Mouse (Mus musculus) embryonic facial prominence, embryonic 11.5 days (tissue): ENCODE measurements around the gene Nedd4. TPM values are rescaled to one million over a fixed set of nuclear protein-coding genes. Genes with fewer than 3 reads are reported as not detected.

Experiments used
- ATAC-seq: fragments of 200-750 bp; cut with Nextera tagmentation; replicated peaks from 2 replicates; pipeline ENCODE4 v1.8.0; 2017; ENCODE audit warnings: low read depth; ENCODE audit not compliant: insufficient number of reproducible peaks, low FRiP score, low TSS enrichment
- DNase-seq: peaks from one replicate; pipeline ENCODE4 v3.0.0-alpha.2; 2015; ENCODE audit warnings: low spot score
- H3K27ac ChIP-seq: fragments of 300-500 bp; sonication (generic); replicated peaks from 2 replicates; pipeline ENCODE4 v1.5.1; 2014; ENCODE audit warnings: mild to moderate bottlenecking, low read depth, low read length, control low read depth
- H3K27me3 ChIP-seq: fragments of 300-500 bp; sonication (generic); 2 replicates; pipeline ENCODE4 v1.6.1; 2014; ENCODE audit warnings: mild to moderate bottlenecking, low read length, moderate library complexity, mixed read lengths; ENCODE audit not compliant: control insufficient read depth, insufficient read depth
- H3K36me3 ChIP-seq: fragments of 300-500 bp; sonication (generic); replicated peaks from 2 replicates; pipeline ENCODE4 v1.6.1; 2014; ENCODE audit warnings: low read depth, mild to moderate bottlenecking, low read length, moderate library complexity, mixed read lengths; ENCODE audit not compliant: control insufficient read depth, insufficient read depth
- H3K4me1 ChIP-seq: fragments of 300-500 bp; sonication (generic); 2 replicates; pipeline ENCODE4 v1.6.1; 2014; ENCODE audit warnings: low read length, mixed read lengths; ENCODE audit not compliant: control insufficient read depth, insufficient read depth
- H3K4me2 ChIP-seq: fragments of 300-500 bp; sonication (generic); 2 replicates; pipeline ENCODE4 v1.6.1; 2014; ENCODE audit warnings: low read depth, mild to moderate bottlenecking, control low read depth, low read length, moderate library complexity
- H3K4me3 ChIP-seq: fragments of 300-500 bp; sonication (generic); 2 replicates; pipeline ENCODE4 v1.5.1; 2014; ENCODE audit warnings: low read depth, low read length, control low read depth
- H3K9ac ChIP-seq: fragments of 300-500 bp; sonication (generic); replicated peaks from 2 replicates; pipeline ENCODE4 v1.6.1; 2014; ENCODE audit warnings: mild to moderate bottlenecking, control low read depth, low read length
- H3K9me3 ChIP-seq: fragments of 300-500 bp; sonication (generic); replicated peaks from 2 replicates; pipeline ENCODE4 v1.6.1; 2016; ENCODE audit warnings: mild to moderate bottlenecking, low read length, inconsistent platforms, mixed read lengths; ENCODE audit not compliant: control insufficient read depth
- WGBS: fragments of 180-500 bp; shearing (Covaris S2); extraction: QIAGEN DNeasy Blood & Tissue Kit; methylation state at CpG from one replicate; pipeline ENCODE4 v1.1.7; 2014; 5-methylcytosine and 5-hydroxymethylcytosine counted together
- polyA plus RNA-seq: library from polyadenylated mRNA; unstranded; fragments of >200 nt; fragmentation: Nextera tagmentation; extraction: Ambion mirVana; gene quantifications from 2 replicates; pipeline ENCODE4 v1.2.1, GENCODE M21; 2014

The Nedd4 gene
- polyA plus RNA-seq: 825 and 859 TPM in 2 replicates

- Histone ChIP-seq H3K27ac (peak within 1 kb of the TSS; percentile 100), H3K36me3 (peaks cover 3% of the 10 kb centered on the region), H3K4me3 (peak within 1 kb of the TSS; percentile 99), H3K4me1 (no peaks in the 10 kb centered on the region), H3K9me3 (no peaks in the 10 kb centered on the region), H3K9ac (peak within 1 kb of the TSS; percentile 100), H3K27me3 (no peaks in the 10 kb centered on the region), H3K4me2 (peak within 1 kb of the TSS; percentile 67)
- ATAC-seq (peak; percentile 88), DNase-seq (peak; percentile 96)
- WGBS: under 1% methylated on average over 72 of the region's 83 CpGs
These were observed at the start of gene Nedd4 for GRCm38 (mm10) chr9:72661895-72662661. Gene Nedd4 (plus strand): TSS chr9:72662346.

GRCm38 (mm10) chr9:72613884-72614283 lies 48.3 kb upstream of the Nedd4 start:
- DNase-seq (no peak), ATAC-seq (no peak)
- no peaks in the 10 kb centered on the region for H3K4me1 ChIP-seq
- no peaks in the 10 kb centered on the region for H3K9me3 ChIP-seq
- no peak overlapping the region for H3K4me3 ChIP-seq
- H3K9ac ChIP-seq: no peak overlapping the region
- no peak overlapping the region for H3K4me2 ChIP-seq
- H3K27me3 ChIP-seq: no peaks in the 10 kb centered on the region
- WGBS: 90% methylated on average over 2 of the region's 2 CpGs
- H3K36me3 ChIP-seq: peaks cover 6% of the 10 kb centered on the region; the same call in 1 of the 2 replicates
- no peak overlapping the region for H3K27ac ChIP-seq

GRCm38 (mm10) chr9:72614786-72615480 lies 47.2 kb upstream of the Nedd4 start:
- WGBS: 78% methylated on average over 6 of the region's 6 CpGs
- no peaks in the 10 kb centered on the region for H3K27me3 ChIP-seq
- H3K4me3 ChIP-seq: no peak overlapping the region
- no peak for ATAC-seq
- H3K4me2 ChIP-seq: no peak overlapping the region
- no peaks in the 10 kb centered on the region for H3K9me3 ChIP-seq
- H3K9ac ChIP-seq: no peak overlapping the region
- H3K27ac ChIP-seq: no peak overlapping the region
- H3K36me3 ChIP-seq: peaks cover 6% of the 10 kb centered on the region; the same call in 1 of the 2 replicates
- H3K4me1 ChIP-seq: no peaks in the 10 kb centered on the region
- peak; percentile 39 for DNase-seq

- H3K27ac ChIP-seq: no peak overlapping the region
- H3K4me1 ChIP-seq: no peaks in the 10 kb centered on the region
- no peak overlapping the region for H3K4me2 ChIP-seq
- no peak for ATAC-seq
- H3K36me3 ChIP-seq: peaks cover 6% of the 10 kb centered on the region; the same call in 1 of the 2 replicates
- H3K27me3 ChIP-seq: no peaks in the 10 kb centered on the region
- H3K4me3 ChIP-seq: no peak overlapping the region
- 87% methylated on average over 3 of the region's 3 CpGs for whole genome bisulfite sequencing
- no peaks in the 10 kb centered on the region for H3K9me3 ChIP-seq
- no peak for DNase-seq
- no peak overlapping the region for H3K9ac ChIP-seq
These were observed 44.1 kb upstream of the Nedd4 start for GRCm38 (mm10) chr9:72618037-72618436.

DNA sequence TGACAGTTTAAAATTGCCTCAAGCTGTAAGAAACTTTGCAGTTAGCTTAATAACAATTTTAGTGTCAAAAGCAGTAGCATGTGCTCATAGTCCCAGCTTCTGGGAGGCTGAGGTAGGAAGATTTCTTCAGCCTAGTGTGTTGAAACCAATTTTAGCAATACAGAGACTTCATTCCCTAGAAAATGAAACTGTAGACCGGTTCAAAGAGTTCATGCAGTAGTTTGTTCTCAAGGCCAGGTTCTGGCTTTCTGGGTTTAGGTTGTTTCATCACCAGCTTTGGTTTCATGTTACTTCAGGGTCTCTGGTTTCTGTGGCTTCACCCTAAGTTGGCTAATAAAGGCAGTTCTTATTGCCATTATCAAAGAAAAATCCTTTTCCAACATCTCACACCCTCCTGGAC lies 38.5 kb upstream of the Nedd4 start:
- DNase-seq: no peak
- no peak overlapping the region for H3K27ac ChIP-seq
- H3K9me3 ChIP-seq: no peaks in the 10 kb centered on the region
- H3K9ac ChIP-seq: no peak overlapping the region
- no peak for ATAC-seq
- H3K4me1 ChIP-seq: no peaks in the 10 kb centered on the region
- H3K27me3 ChIP-seq: no peaks in the 10 kb centered on the region
- no peak overlapping the region for H3K4me2 ChIP-seq
- peaks cover 3% of the 10 kb centered on the region; the same call in 1 of the 2 replicates for H3K36me3 ChIP-seq
- H3K4me3 ChIP-seq: no peak overlapping the region
- 83% methylated on average over 1 of the region's 1 CpGs for WGBS

DNA sequence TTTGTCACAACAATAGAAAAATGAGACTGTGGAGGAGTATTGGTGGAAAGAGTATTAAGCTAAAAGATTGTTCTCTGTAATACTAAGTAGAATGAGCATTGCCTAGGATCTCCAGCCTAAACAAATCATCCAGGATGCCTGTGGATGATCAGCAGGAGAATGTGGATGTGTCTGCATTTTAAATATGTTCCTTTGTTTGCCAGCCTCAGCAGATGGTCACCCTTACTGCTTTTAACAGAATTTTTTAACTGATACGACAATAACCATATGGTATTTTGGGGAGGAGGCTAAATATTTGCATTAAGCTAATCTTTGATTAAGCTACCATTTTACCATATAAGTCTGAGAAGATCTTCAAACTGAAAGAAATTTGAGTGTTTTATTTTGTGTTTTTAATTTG lies 34.5 kb upstream of the Nedd4 start:
- no peaks in the 10 kb centered on the region for H3K4me1 ChIP-seq
- no peak overlapping the region for H3K4me3 ChIP-seq
- WGBS: 73% methylated on average over 1 of the region's 1 CpGs
- no peak overlapping the region for H3K27ac ChIP-seq
- H3K9me3 ChIP-seq: no peaks in the 10 kb centered on the region
- H3K9ac ChIP-seq: no peak overlapping the region
- H3K4me2 ChIP-seq: no peak overlapping the region
- ATAC-seq (no peak), DNase-seq (no peak)
- H3K27me3 ChIP-seq: no peaks in the 10 kb centered on the region
- no peaks in the 10 kb centered on the region for H3K36me3 ChIP-seq

GRCm38 (mm10) chr9:72628591-72628990 lies 33.6 kb upstream of the Nedd4 start:
- no peak for ATAC-seq
- no peaks in the 10 kb centered on the region for H3K4me1 ChIP-seq
- H3K27ac ChIP-seq: no peak overlapping the region
- no peak for DNase-seq
- no peaks in the 10 kb centered on the region for H3K36me3 ChIP-seq
- WGBS: 25% methylated on average over 2 of the region's 2 CpGs
- H3K4me2 ChIP-seq: no peak overlapping the region
- no peaks in the 10 kb centered on the region for H3K27me3 ChIP-seq
- no peak overlapping the region for H3K9ac ChIP-seq
- no peak overlapping the region for H3K4me3 ChIP-seq
- no peaks in the 10 kb centered on the region for H3K9me3 ChIP-seq

GRCm38 (mm10) chr9:72632198-72632597 lies 29.9 kb upstream of the Nedd4 start:
- Histone ChIP-seq H3K9ac (no peak overlapping the region), H3K4me3 (no peak overlapping the region), H3K4me1 (no peaks in the 10 kb centered on the region), H3K4me2 (no peak overlapping the region), H3K27ac (no peak overlapping the region), H3K27me3 (no peaks in the 10 kb centered on the region), H3K9me3 (no peaks in the 10 kb centered on the region), H3K36me3 (no peaks in the 10 kb centered on the region)
- no peak for ATAC-seq
- 68% methylated on average over 1 of the region's 1 CpGs for WGBS
- DNase-seq: no peak
